Mouse (Mus musculus) left cerebral cortex, adult 2 months (tissue): Measurements from ENCODE around the gene Abl1. TPM values are rescaled to one million over a fixed set of nuclear protein-coding genes. Genes with fewer than 3 reads are reported as not detected.

Experiments used
- DNase-seq, 2 experiments: peaks; one replicate each; pipeline ENCODE4 v3.0.0; 2021 to 2022; ENCODE audit warnings: low spot score in 2 of 2, mixed read lengths in 1 of 2; ENCODE audit errors: extremely low spot score in 1 of 2
- H3K27ac ChIP-seq: fragments of 200-600 bp; 2 replicates; pipeline ENCODE4 v1.8.1; 2022
- H3K4me3 ChIP-seq: fragments of 200-600 bp; 2 replicates; pipeline ENCODE4 v1.8.1; 2022
- CTCF ChIP-seq: fragments of 200-600 bp; IDR thresholded peaks from 2 replicates; pipeline ENCODE4 v1.8.1; 2022; ENCODE audit warnings: antibody characterized with exemption, mild to moderate bottlenecking, moderate library complexity
- intact Hi-C: fragments of 180-260 bp; cut with DNase I; formaldehyde crosslinking; loops from one replicate; pipeline ENCODE4 v1.15.1; 2025
- total RNA-seq, 2 experiments: library from RNA; stranded (reverse); gene quantifications; 2 replicates each; pipeline ENCODE4 v1.2.3; 2021

Abl1 gene
- total RNA-seq, 2 experiments from 2014 or later, result 41.0 to 43.2 TPM

GRCm38 (mm10) chr2:31796943-31797342 lies 108.8 kb downstream of the Abl1 start:
- Histone ChIP-seq H3K27ac (no peak overlapping the region), H3K4me3 (no peak overlapping the region)
- no peak for TF ChIP-seq CTCF
- no peak for DNase-seq
- intact Hi-C loops, result no loop called here

DNA sequence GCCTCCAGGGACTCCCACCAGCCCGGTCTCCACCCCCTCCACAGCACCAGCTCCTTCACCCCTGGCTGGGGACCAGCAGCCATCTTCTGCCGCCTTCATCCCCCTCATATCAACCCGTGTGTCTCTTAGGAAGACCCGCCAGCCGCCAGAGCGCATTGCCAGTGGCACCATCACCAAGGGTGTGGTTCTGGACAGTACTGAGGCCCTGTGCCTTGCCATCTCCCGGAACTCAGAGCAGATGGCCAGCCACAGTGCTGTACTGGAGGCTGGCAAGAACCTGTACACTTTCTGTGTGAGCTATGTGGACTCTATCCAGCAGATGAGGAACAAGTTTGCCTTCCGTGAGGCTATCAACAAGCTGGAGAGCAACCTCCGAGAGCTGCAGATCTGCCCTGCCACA lies 113.2 kb downstream of the Abl1 start:
- Histone ChIP-seq H3K4me3 (no peak overlapping the region), H3K27ac (no peak overlapping the region)
- DNase-seq, result no peak
- no peak for TF ChIP-seq CTCF
- intact Hi-C loops, result no loop called here

DNA sequence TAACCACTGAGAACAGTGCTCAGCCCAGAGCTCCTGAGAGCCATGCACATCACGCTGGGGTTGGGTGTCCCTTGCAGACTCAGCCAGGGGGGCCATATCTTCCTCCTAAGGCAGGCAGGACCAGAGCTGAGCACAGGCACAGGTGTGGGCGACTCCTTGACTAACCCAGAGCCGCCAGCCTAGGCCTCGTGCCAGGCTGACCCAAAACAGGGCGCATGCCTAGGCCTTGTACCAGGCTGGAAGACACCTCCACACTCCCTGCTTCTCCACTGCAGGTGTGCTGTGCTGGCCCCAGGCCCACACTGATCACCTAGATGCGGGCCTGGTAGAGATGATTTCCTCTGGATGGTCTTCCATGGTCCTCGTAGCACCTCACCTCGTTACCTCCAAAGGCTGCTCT lies 114.6 kb downstream of the Abl1 start:
- Histone ChIP-seq H3K27ac (no peak overlapping the region), H3K4me3 (no peak overlapping the region)
- TF ChIP-seq CTCF, result no peak
- DNase-seq, result no peak
- intact Hi-C loops, result no loop called here

DNA sequence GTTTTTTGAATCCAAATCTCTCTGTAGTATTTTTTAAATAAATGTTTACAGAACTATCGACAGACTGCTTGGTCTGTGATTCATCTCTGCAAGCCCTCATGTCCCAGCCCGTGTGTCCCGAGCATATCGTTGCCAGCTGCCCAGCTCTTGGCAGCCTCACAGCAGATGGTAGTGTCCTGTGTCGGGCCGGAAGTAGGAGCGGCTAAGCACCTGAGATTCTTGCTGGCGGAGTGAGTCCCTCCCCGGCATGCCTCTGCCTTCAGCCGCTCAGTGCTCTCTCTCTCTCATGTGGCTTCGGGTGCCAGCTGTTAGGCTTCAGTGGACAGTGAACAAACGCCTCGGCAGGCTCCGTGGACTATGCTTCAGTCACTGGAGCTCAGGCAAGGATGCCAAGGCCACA lies 115.3 kb downstream of the Abl1 start:
- no peak overlapping the region for H3K27ac ChIP-seq
- TF ChIP-seq CTCF, result no peak
- no peak for DNase-seq
- no peak overlapping the region for H3K4me3 ChIP-seq
- intact Hi-C loops, result no loop called here

DNA sequence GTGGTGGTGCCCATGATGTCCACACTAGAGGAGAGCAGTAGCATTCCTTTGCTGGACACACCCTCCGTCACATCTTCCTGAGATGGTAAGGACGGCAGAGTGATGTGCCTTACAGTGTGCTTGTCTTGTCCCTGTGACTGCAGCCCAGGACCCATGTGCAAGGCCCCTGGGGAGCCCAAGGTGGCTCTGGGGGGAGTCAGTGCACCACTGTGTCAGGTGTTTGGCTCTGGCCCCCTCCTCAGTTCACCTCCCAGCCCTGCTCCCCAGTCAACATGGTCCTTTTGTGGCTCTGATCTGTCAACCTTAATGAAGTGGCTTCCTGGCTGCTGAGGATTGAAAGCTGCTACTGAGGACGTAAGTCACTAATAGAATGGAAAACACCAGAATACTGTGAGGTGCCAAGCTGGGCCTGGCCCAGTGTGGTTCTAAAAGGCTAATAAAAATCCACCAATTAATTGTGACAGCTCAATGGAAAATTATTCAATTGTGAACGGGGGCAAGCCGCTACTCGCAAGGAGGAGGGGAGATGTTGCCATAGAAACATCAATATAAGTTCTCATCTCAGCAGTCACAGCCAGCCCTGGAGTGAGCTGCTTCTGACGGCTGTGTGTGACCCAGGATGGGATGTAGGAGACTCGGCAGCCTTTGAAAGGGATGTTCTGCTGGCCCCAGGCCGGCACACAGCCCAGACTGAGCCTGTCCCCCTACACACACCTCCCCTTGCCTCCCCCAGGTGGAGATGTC lies 118.6 kb downstream of the Abl1 start:
- intact Hi-C loops, result no loop called here
- no peak for TF ChIP-seq CTCF
- H3K4me3 ChIP-seq, result no peak overlapping the region

DNA sequence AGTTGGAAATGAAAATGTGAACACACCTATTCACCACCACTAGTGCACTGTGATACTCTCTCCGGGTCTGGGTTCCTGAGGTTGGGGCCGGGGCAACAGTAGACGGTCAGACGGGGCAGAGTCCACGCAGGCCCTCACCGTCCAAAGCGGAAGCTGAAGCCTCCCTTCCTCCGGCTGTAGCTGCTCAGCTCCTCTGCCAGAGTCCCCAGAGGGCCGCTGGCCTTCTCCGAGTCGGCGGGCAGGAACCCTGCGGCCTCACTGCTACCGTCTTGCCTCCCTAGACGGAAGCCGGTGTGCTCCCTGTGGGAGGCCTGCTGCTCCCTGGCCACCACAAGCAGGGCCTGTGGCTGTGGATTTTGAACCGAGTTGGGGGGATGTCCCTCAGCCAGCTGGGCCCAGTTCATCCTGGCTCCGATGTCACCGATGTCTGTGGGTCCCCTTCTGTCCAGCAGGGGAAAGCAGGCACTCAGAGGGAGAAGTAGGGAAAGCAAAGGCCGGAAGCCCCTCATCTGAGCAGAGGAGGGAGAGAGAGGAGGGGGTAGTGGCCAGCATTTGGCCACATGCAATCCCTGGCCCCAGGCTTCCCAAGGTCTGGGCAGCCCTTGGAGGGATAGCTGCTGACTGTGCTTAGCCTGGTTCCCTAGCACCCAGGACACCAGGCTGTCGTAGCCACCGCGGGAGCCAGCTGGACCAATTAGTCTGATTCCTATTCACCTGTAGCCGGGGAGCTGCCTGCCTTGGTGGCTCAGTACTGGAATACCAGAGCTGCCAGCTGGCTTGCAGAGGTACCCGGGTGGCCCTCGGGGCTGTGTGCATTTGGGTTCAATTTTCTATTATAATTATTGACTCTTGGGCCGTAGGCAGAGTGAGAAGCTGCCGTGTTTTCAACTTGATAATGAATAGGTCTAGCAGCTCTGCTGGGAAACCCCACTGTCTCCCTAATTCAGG lies 120.5 kb downstream of the Abl1 start:
- H3K4me3 ChIP-seq, result no peak overlapping the region
- no peak for DNase-seq
- intact Hi-C loops, result no loop called here
- H3K27ac ChIP-seq, result no peak overlapping the region
- TF ChIP-seq CTCF, result no peak

More for the DNA sequence above, 118.6 kb downstream of the Abl1 start:
- no peak overlapping the region for H3K27ac ChIP-seq
- DNase-seq, result no peak

GRCm38 (mm10) chr2:31809358-31809740 lies 121.2 kb downstream of the Abl1 start:
- TF ChIP-seq CTCF, result no peak
- no peak overlapping the region for H3K27ac ChIP-seq
- H3K4me3 ChIP-seq, result no peak overlapping the region
- intact Hi-C loops, result no loop called here
- no peak for DNase-seq

GRCm38 (mm10) chr2:31810444-31810843 lies 122.3 kb downstream of the Abl1 start, which contains the start of gene Qrfp:
TSS of gene Qrfp (minus strand) at chr2:31810580.
- TF ChIP-seq CTCF, result no peak
- H3K4me3 ChIP-seq, result no peak within 1 kb of the TSS
- intact Hi-C loops, result no loop called here
- H3K27ac ChIP-seq, result no peak within 1 kb of the TSS
- no peak for DNase-seq

DNA sequence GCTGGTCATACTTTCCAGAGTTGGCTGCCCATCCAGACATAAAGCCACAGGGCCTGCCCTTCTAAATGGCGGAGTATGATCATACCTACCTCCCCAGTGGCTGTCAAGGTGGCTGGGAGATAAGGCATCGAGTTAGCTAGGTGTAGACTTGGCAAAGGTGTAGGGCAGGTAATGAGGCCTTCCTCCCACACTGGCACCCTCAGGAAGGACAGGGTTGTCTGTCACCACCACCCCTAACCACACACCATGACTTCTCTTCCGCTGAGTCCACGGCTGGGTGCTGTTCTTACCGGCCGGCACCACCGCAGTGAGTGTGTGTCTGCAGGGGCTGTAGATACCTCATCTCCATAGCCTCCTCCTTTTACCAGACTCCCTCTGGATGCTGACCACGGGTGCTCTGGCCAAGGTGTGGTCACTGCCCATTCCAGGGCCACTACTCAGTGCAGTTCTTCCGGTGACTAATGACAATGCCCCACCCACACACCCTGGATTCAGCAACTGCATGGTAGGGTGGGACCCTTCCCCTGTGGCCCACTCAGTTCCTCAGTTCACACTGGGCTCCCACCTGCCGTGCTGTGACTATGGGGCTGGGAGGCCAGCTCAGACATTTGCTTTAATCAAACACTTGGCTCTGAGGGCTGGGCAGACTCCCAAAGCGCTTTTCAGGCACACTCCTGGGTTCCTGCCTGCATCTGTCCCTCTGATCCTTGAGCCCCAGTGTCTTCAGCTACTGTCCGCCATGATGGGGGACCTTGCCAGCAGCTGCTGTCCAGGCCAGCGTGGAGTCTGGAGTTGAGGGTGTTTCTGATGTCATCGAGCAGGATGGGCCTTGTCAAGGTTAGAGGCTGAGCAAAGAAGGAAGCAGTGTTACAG lies 123.1 kb downstream of the Abl1 start:
- no peak for DNase-seq
- H3K27ac ChIP-seq, result no peak overlapping the region
- intact Hi-C loops, result no loop called here
- H3K4me3 ChIP-seq, result no peak overlapping the region
- no peak for TF ChIP-seq CTCF

DNA sequence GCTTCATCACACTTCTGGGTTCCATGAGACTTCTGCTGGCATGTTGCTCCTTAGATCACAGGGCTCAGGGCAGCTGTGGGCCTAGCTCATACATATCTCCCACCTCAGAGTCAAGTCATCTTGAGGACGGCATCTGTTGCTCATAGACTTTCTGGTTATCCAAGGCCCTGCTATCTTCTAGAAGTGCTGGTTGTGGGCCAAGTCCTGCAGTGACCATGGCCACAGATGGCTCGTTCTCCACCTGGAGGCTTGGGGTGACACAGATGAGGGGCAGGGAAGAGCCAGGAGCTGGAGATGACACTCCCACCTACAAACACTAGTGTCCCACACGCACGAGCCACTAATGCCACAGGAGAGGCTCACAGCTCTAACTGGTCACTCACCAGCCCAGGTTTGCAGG lies 125.5 kb downstream of the Abl1 start:
- TF ChIP-seq CTCF, result no peak
- Histone ChIP-seq H3K27ac (no peak overlapping the region), H3K4me3 (no peak overlapping the region)
- DNase-seq, result no peak
- intact Hi-C loops, result no loop called here

DNA sequence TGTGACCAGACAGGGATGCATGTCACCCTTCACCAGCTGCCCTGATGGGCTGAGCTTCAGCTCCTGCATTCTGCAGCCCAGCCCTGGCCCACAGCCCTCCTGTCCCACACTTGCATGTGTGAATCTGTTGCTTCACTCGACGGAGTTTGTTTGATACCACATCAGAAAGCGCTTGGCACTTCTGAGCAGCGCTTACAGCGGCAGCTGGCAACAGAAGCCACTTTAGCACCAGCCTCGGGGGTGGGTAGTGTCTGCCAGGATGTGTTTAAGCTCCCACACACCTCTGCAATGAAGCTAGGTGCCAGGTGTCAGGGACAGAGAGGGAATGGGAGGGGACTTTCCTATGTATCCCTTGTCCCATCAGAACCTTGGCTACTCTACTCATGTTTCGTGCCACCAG lies 126.5 kb downstream of the Abl1 start:
- peak; percentile 37 to 51 for DNase-seq
- intact Hi-C loops, result loop anchor here (1.0 kb wide), 2 partner anchors 71 to 101 kb away; no protein-coding TSS in a partner anchor
- H3K27ac ChIP-seq, result no peak overlapping the region
- TF ChIP-seq CTCF, result no peak
- no peak overlapping the region for H3K4me3 ChIP-seq
